Comparison of ENCODE assay signal across 9 mouse cellular contexts in genomic region chr8:110725084-110725838, GRCm38 (mm10). TPM values are rescaled to one million over a fixed set of nuclear protein-coding genes. Genes with fewer than 3 reads are reported as not detected.
A peak's percentile ranks its signal among the peaks of the same experiment; 100 is the strongest.
DNase-seq lines count a peak whose midpoint lies in the region; ATAC-seq and TF ChIP-seq lines count a peak whose summit lies in the region.
"Had no signal": no experiment of that assay in that cellular context is flagged by ENCODE, and none has a peak within 500 bp of the region (broad histone marks: within the 10 kb centered on the region; RNA-seq: fewer than 3 reads in every experiment).

No protein-coding gene starts in this region.

- WGBS in heart, embryonic 16.5 days: 46% methylated on average over 7 of the region's 7 CpGs
- WGBS in forebrain, postnatal 0 days: 41% methylated on average over 7 of the region's 7 CpGs

- peak overlapping the region; percentile 49; the same call in 1 of the 2 replicates for H3K27ac ChIP-seq in heart, embryonic 16.5 days (ENCODE audit: low read length)
- peak overlapping the region; percentile 85 for H3K27ac ChIP-seq in cortical plate, adult 2 months (ENCODE audit: insufficient read depth, low read length)
- peak overlapping the region; percentile 62 for H3K27ac ChIP-seq in forebrain, postnatal 0 days (ENCODE audit: low read depth, low read length)

- TF ChIP-seq CTCF in cortical plate, adult 2 months (IDR thresholded peaks at IDR 0.05; ENCODE audit: extremely low read depth, insufficient read depth, low read length): no peak
- TF ChIP-seq CTCF in forebrain, postnatal 0 days (IDR thresholded peaks at IDR 0.05; ENCODE audit: low read depth): no peak; the same call in 1 of the 2 replicates

- intact Hi-C loops in heart, postnatal 25 days (cut with DNase I): no loop called here

- no peak overlapping the region for H3K4me3 ChIP-seq in heart, embryonic 16.5 days (ENCODE audit: low read length)
- H3K4me3 ChIP-seq in cortical plate, adult 2 months (ENCODE audit: insufficient read depth, low read length): peak overlapping the region; percentile 76; the same call in 1 of the 2 replicates
- H3K4me3 ChIP-seq in forebrain, postnatal 0 days (ENCODE audit: low read depth, low read length): peak overlapping the region; percentile 3; the same call in 1 of the 2 replicates
- H3K4me3 ChIP-seq: erythroblast, embryonic 14.5 days had no signal

- TF ChIP-seq POLR2A in cortical plate, adult 2 months (IDR thresholded peaks at IDR 0.05; ENCODE audit: extremely low read depth, insufficient read depth, low read length): no peak

- H3K9me3 ChIP-seq in heart, embryonic 16.5 days (replicated peaks; ENCODE audit: control insufficient read depth, low read length): no peaks in the 10 kb centered on the region
- H3K9me3 ChIP-seq in forebrain, postnatal 0 days (ENCODE audit: low read length): no peaks in the 10 kb centered on the region

- H3K9ac ChIP-seq in heart, embryonic 16.5 days (ENCODE audit: low read length): peak overlapping the region; percentile 28; the same call in 1 of the 2 replicates
- peak overlapping the region; percentile 35 for H3K9ac ChIP-seq in forebrain, postnatal 0 days

- no peak for DNase-seq in heart, postnatal 25 days (ENCODE audit: low spot score)
- no peak for DNase-seq in forebrain, postnatal 0 days
- peak; percentile 72 for DNase-seq in left cerebral cortex, adult 11 months (ENCODE audit: low spot score)
- DNase-seq in right cerebral cortex, postnatal 36 days (ENCODE audit: low spot score in 2 of 2): peak; percentile 58 to 62
- no peak for DNase-seq in thymus, postnatal 25 days
- no peak for DNase-seq in adrenal gland, postnatal 36 days

- no peak for ATAC-seq in heart, embryonic 16.5 days (replicated peaks; ENCODE audit: extremely low read depth, insufficient read depth, low FRiP score)
- peak; percentile 28 for ATAC-seq in forebrain, postnatal 0 days

- peak overlapping the region; percentile 23; the same call in 1 of the 2 replicates for H3K4me2 ChIP-seq in heart, embryonic 16.5 days (ENCODE audit: low read depth, low read length)
- peak overlapping the region; percentile 64 for H3K4me2 ChIP-seq in forebrain, postnatal 0 days (ENCODE audit: low read depth)

- peaks cover 39% of the 10 kb centered on the region for H3K4me1 ChIP-seq in heart, embryonic 16.5 days (ENCODE audit: control insufficient read depth, insufficient read depth, low read length)
- no peaks in the 10 kb centered on the region for H3K4me1 ChIP-seq in cortical plate, adult 2 months (ENCODE audit: control insufficient read depth, insufficient read depth, low read length)
- peaks cover 19% of the 10 kb centered on the region for H3K4me1 ChIP-seq in forebrain, postnatal 0 days (ENCODE audit: insufficient read depth)

- no peaks in the 10 kb centered on the region for H3K27me3 ChIP-seq in heart, embryonic 16.5 days (ENCODE audit: control insufficient read depth, insufficient read depth, low read length)
- H3K27me3 ChIP-seq in forebrain, postnatal 0 days (ENCODE audit: insufficient read depth, low read length): no peaks in the 10 kb centered on the region

- peaks cover 33% of the 10 kb centered on the region for H3K36me3 ChIP-seq in heart, embryonic 16.5 days (ENCODE audit: control insufficient read depth, insufficient read depth)
- H3K36me3 ChIP-seq in forebrain, postnatal 0 days (ENCODE audit: insufficient read depth): peaks cover 47% of the 10 kb centered on the region

RNA-seq across cellular contexts. Expression of gene Mtss1l, which starts 4.0 kb away (rescaled TPM):
- polyA plus RNA-seq in heart, embryonic 16.5 days (2015; fragmentation: Nextera tagmentation; extraction: Ambion mirVana): 4.5 and 6.6 TPM in 2 replicates
- total RNA-seq in heart, postnatal 25 days (2021): 10 to 100 TPM; 33.8 to 36.1 TPM
- polyA plus RNA-seq in cortical plate, adult 2 months (2012; rRNA removed): 156 and 161 TPM in 2 replicates
- 55.2 and 71.1 TPM in 2 replicates for total RNA-seq in forebrain, postnatal 0 days (2014; rRNA removed)
- polyA plus RNA-seq in forebrain, postnatal 0 days (2015; fragmentation: Nextera tagmentation; extraction: Ambion mirVana): 42.2 and 49.0 TPM in 2 replicates
- 10 to 100 TPM; 20.8 to 23.1 TPM for total RNA-seq in adrenal gland, postnatal 36 days (2021)

Comparison
In these comparisons a context has a peak if more than half of its experiments do, and no peak if none do; other contexts are left out.
1. DNase-seq: peak in left cerebral cortex, adult 11 months (single experiment) and right cerebral cortex, postnatal 36 days (2 of 2); none in heart, postnatal 25 days (single experiment), forebrain, postnatal 0 days (single experiment), thymus, postnatal 25 days (single experiment) and adrenal gland, postnatal 36 days (0 of 2).
2. Peak in every context shown above with its lines, with median percentiles within 50 percentile points of each other: H3K27ac ChIP-seq.